Mouse (Mus musculus) liver, adult 2 months (tissue): ENCODE results near the gene Gstm7.

Experiments used
- CTCF ChIP-seq: fragments of 200-500 bp; IDR thresholded peaks from 2 replicates; pipeline ENCODE4 v1.5.1; 2011; ENCODE audit warnings: low read depth, low read length, control low read depth
- POLR2A ChIP-seq: fragments of 200-500 bp; IDR thresholded peaks from 2 replicates; pipeline ENCODE4 v1.6.1; 2011; ENCODE audit warnings: low read length, control low read depth; ENCODE audit not compliant: insufficient read depth; ENCODE audit errors: extremely low read depth

DNA sequence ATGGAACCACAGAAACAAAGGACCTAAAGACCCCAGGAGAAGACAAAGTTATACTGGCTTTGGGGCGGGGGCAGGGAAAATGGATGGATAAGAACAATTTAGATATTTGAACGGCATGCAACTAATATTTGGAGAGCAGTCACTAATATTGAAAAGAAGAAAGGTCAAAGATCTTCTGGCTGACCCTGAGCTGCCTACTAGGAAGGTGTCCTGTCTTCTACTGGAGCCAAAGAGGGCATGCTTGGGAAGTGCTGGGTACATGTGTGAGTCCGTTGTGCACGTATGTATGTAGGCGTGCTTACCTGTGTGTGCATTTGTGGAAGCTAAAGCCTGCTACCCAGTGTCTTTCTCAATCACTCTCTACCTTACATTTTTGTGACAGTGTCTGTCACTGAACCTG is 35.0 kb upstream of the Gstm7 start:
- TF ChIP-seq CTCF (no peak), POLR2A (no peak)
